Mouse (Mus musculus) liver, postnatal 0 days (tissue): ENCODE results near the gene Zbtb46. TPM values are rescaled to one million over a fixed set of nuclear protein-coding genes. Genes with fewer than 3 reads are reported as not detected.

Experiments used
- ATAC-seq: fragments of 200-750 bp; cut with Nextera tagmentation; 2 replicates; pipeline ENCODE4 v1.8.0; 2017; ENCODE audit warnings: mild to moderate bottlenecking, moderate library complexity
- DNase-seq: peaks from one replicate; pipeline ENCODE4 v3.0.0-alpha.2; 2016
- H3K27ac ChIP-seq: fragments of 300-500 bp; sonication (generic); 2 replicates; pipeline ENCODE4 v1.5.1; 2014; ENCODE audit warnings: antibody characterized with exemption, moderate library complexity, mild to moderate bottlenecking, low read depth
- H3K27me3 ChIP-seq: fragments of 300-500 bp; sonication (generic); 2 replicates; pipeline ENCODE4 v1.6.1; 2014; ENCODE audit warnings: low read length, control low read depth, mixed read lengths; ENCODE audit not compliant: insufficient read depth
- H3K36me3 ChIP-seq: fragments of 300-500 bp; sonication (generic); replicated peaks from 2 replicates; pipeline ENCODE4 v1.6.1; 2014; ENCODE audit warnings: mild to moderate bottlenecking, control low read depth, low read length, moderate library complexity, mixed read lengths; ENCODE audit not compliant: insufficient read depth
- H3K4me1 ChIP-seq: fragments of 300-500 bp; sonication (generic); 2 replicates; pipeline ENCODE4 v1.6.1; 2014; ENCODE audit warnings: antibody characterized with exemption, mild to moderate bottlenecking, control low read depth; ENCODE audit not compliant: insufficient read depth
- H3K4me2 ChIP-seq: fragments of 300-500 bp; sonication (generic); 2 replicates; pipeline ENCODE4 v1.6.1; 2014; ENCODE audit warnings: low read depth, mild to moderate bottlenecking, low read length, moderate library complexity, mixed read lengths
- H3K4me3 ChIP-seq: fragments of 300-500 bp; sonication (generic); 2 replicates; pipeline ENCODE4 v1.5.1; 2014; ENCODE audit warnings: low read depth, low read length
- H3K9ac ChIP-seq: fragments of 300-500 bp; sonication (generic); replicated peaks from 2 replicates; pipeline ENCODE4 v1.6.1; 2014; ENCODE audit warnings: mild to moderate bottlenecking, moderate library complexity
- H3K9me3 ChIP-seq: fragments of 300-500 bp; sonication (generic); 2 replicates; pipeline ENCODE4 v1.6.1; 2016; ENCODE audit warnings: mild to moderate bottlenecking, control low read depth, low read length, mixed read lengths
- CTCF ChIP-seq: sonication (generic); IDR thresholded peaks from 2 replicates; pipeline ENCODE4 v1.5.1; 2016; ENCODE audit warnings: antibody characterized with exemption, low read depth
- EP300 ChIP-seq: IDR thresholded peaks from 2 replicates; pipeline ENCODE4 v1.6.1; 2016; ENCODE audit warnings: antibody characterized with exemption, low read depth, mild to moderate bottlenecking
- WGBS: fragments of 180-500 bp; shearing (Covaris S2); extraction: QIAGEN DNeasy Blood & Tissue Kit; methylation state at CpG from one replicate; pipeline ENCODE4 v1.1.7; 2014; ENCODE audit not compliant: insufficient replicate concordance; 5-methylcytosine and 5-hydroxymethylcytosine counted together
- polyA plus RNA-seq: library from polyadenylated mRNA; unstranded; fragments of >200 nt; fragmentation: Nextera tagmentation; extraction: Ambion mirVana; gene quantifications from 2 replicates; pipeline ENCODE4 v1.2.1, GENCODE M21; 2015

Zbtb46 gene
- polyA plus RNA-seq, 1 experiment from 2014 or later, result 3.5 TPM

- no peak overlapping the region for H3K4me2 ChIP-seq
- H3K36me3 ChIP-seq, result 0 out of 2 replicates have a peak, but pooled peaks cover 2% of the 10 kb centered on the region
- DNase-seq (peak; percentile 70), ATAC-seq (no peak)
- 37% methylated on average over 3 of the region's 3 CpGs for WGBS
- H3K27ac ChIP-seq, result no peak overlapping the region
- no peak overlapping the region for H3K9ac ChIP-seq
- TF ChIP-seq EP300, result no peak
- no peak for TF ChIP-seq CTCF
- peaks cover 22% of the 10 kb centered on the region for H3K4me1 ChIP-seq
- no peaks in the 10 kb centered on the region for H3K9me3 ChIP-seq
- H3K4me3 ChIP-seq, result no peak overlapping the region
- no peaks in the 10 kb centered on the region for H3K27me3 ChIP-seq
These were observed 43.3 kb downstream of the Zbtb46 start for GRCm38 (mm10) chr2:181415945-181416344.

- no peak for DNase-seq
- Histone ChIP-seq H3K9ac (no peak overlapping the region), H3K4me2 (no peak overlapping the region), H3K27me3 (no peaks in the 10 kb centered on the region), H3K9me3 (no peaks in the 10 kb centered on the region), H3K36me3 (peaks cover 2% of the 10 kb centered on the region; the same call in 1 of the 2 replicates), H3K4me1 (no peaks in the 10 kb centered on the region), H3K4me3 (no peak overlapping the region), H3K27ac (no peak overlapping the region)
- WGBS, result 64% methylated on average over 2 of the region's 2 CpGs
- ATAC-seq, result no peak
- TF ChIP-seq EP300 (no peak), CTCF (no peak)
These were observed 46.1 kb downstream of the Zbtb46 start for GRCm38 (mm10) chr2:181413141-181413540.

- WGBS, result 37% methylated on average over 4 of the region's 4 CpGs
- Histone ChIP-seq H3K4me3 (no peak overlapping the region), H3K4me2 (no peak overlapping the region), H3K36me3 (peaks cover 2% of the 10 kb centered on the region; the same call in 1 of the 2 replicates), H3K27ac (no peak overlapping the region), H3K9ac (no peak overlapping the region), H3K27me3 (no peaks in the 10 kb centered on the region), H3K9me3 (no peaks in the 10 kb centered on the region), H3K4me1 (no peaks in the 10 kb centered on the region)
- TF ChIP-seq CTCF (peak; percentile 89), EP300 (no peak)
- DNase-seq, result peak; percentile 73
- ATAC-seq, result peak; percentile 71
These were observed 48.3 kb downstream of the Zbtb46 start for GRCm38 (mm10) chr2:181410760-181411473.

GRCm38 (mm10) chr2:181409643-181410042 is 49.6 kb downstream of the Zbtb46 start:
- H3K27ac ChIP-seq, result no peak overlapping the region
- TF ChIP-seq CTCF, result no peak
- no peak for TF ChIP-seq EP300
- H3K4me3 ChIP-seq, result no peak overlapping the region
- H3K36me3 ChIP-seq, result peaks cover 2% of the 10 kb centered on the region; the same call in 1 of the 2 replicates
- WGBS, result 71% methylated on average over 7 of the region's 7 CpGs
- DNase-seq, result no peak
- H3K9me3 ChIP-seq, result no peaks in the 10 kb centered on the region
- ATAC-seq, result no peak
- no peak overlapping the region for H3K9ac ChIP-seq
- H3K4me2 ChIP-seq, result no peak overlapping the region
- no peaks in the 10 kb centered on the region for H3K4me1 ChIP-seq
- no peaks in the 10 kb centered on the region for H3K27me3 ChIP-seq

GRCm38 (mm10) chr2:181403722-181404121 is 55.5 kb downstream of the Zbtb46 start:
- H3K27ac ChIP-seq, result no peak overlapping the region
- peaks cover 2% of the 10 kb centered on the region; the same call in 1 of the 2 replicates for H3K36me3 ChIP-seq
- ATAC-seq, result no peak
- no peaks in the 10 kb centered on the region for H3K4me1 ChIP-seq
- no peak overlapping the region for H3K9ac ChIP-seq
- no peak for TF ChIP-seq EP300
- no peak for TF ChIP-seq CTCF
- no peaks in the 10 kb centered on the region for H3K27me3 ChIP-seq
- no peaks in the 10 kb centered on the region for H3K9me3 ChIP-seq
- no peak for DNase-seq
- no peak overlapping the region for H3K4me3 ChIP-seq
- 65% methylated on average over 3 of the region's 3 CpGs for WGBS
- no peak overlapping the region for H3K4me2 ChIP-seq

GRCm38 (mm10) chr2:181401497-181401896 is 57.7 kb downstream of the Zbtb46 start:
- 3% methylated on average over 1 of the region's 1 CpGs for WGBS
- no peaks in the 10 kb centered on the region for H3K4me1 ChIP-seq
- no peak for DNase-seq
- H3K27ac ChIP-seq, result no peak overlapping the region
- no peak for TF ChIP-seq EP300
- TF ChIP-seq CTCF, result no peak
- no peaks in the 10 kb centered on the region for H3K9me3 ChIP-seq
- no peaks in the 10 kb centered on the region for H3K36me3 ChIP-seq
- no peak for ATAC-seq
- H3K4me2 ChIP-seq, result no peak overlapping the region
- H3K4me3 ChIP-seq, result no peak overlapping the region
- H3K9ac ChIP-seq, result no peak overlapping the region
- no peaks in the 10 kb centered on the region for H3K27me3 ChIP-seq
